Mouse (Mus musculus) midbrain, embryonic 10.5 days (tissue): ENCODE measurements around the gene Ugt1a6a. TPM values are rescaled to one million over a fixed set of nuclear protein-coding genes. Genes with fewer than 3 reads are reported as not detected.
"Not testable (repeated sequence)": the region's sequence is repeated elsewhere in the genome, so short reads cannot be mapped to it uniquely, and the experiment has no call there.

Source experiments
- DNase-seq: peaks from one replicate; pipeline ENCODE4 v3.0.0-alpha.2; 2017; ENCODE audit warnings: low spot score
- H3K27ac ChIP-seq: fragments of 300-500 bp; sonication (generic); replicated peaks from 2 replicates; pipeline ENCODE4 v1.5.1; 2016; ENCODE audit warnings: mild to moderate bottlenecking
- H3K27me3 ChIP-seq: fragments of 300-500 bp; sonication (generic); 2 replicates; pipeline ENCODE4 v1.6.1; 2016; ENCODE audit warnings: low read depth, mild to moderate bottlenecking; ENCODE audit not compliant: poor library complexity, severe bottlenecking
- H3K36me3 ChIP-seq: fragments of 300-500 bp; sonication (generic); 2 replicates; pipeline ENCODE4 v1.6.1; 2016; ENCODE audit warnings: mild to moderate bottlenecking, moderate library complexity
- H3K4me1 ChIP-seq: fragments of 300-500 bp; sonication (generic); 2 replicates; pipeline ENCODE4 v1.6.1; 2016
- H3K4me3 ChIP-seq: fragments of 300-500 bp; sonication (generic); 2 replicates; pipeline ENCODE4 v1.5.1; 2016; ENCODE audit warnings: mild to moderate bottlenecking, moderate library complexity
- H3K9me3 ChIP-seq: fragments of 300-500 bp; sonication (generic); replicated peaks from 2 replicates; pipeline ENCODE4 v1.6.1; 2016; ENCODE audit warnings: mild to moderate bottlenecking
- WGBS: fragments of 180-500 bp; shearing (Covaris S2); methylation state at CpG from one replicate; pipeline ENCODE4 v1.1.7; 2016; 5-methylcytosine and 5-hydroxymethylcytosine counted together
- polyA plus RNA-seq: library from polyadenylated mRNA; unstranded; fragments of >200 nt; fragmentation: Nextera tagmentation; extraction: Ambion mirVana; gene quantifications from 2 replicates; pipeline ENCODE4 v1.2.1, GENCODE M21; 2016

Ugt1a6a gene
- polyA plus RNA-seq = not detected in 2 replicates

GRCm38 (mm10) chr1:88134457-88135011 lies at the start of gene Ugt1a6a:
TSS of gene Ugt1a6a (plus strand) at chr1:88134809.
- not testable (repeated sequence) for H3K9me3 ChIP-seq, DNase-seq, H3K36me3 ChIP-seq, H3K4me3 ChIP-seq, H3K27me3 ChIP-seq, H3K4me1 ChIP-seq
- WGBS = 55% methylated on average over 5 of the region's 5 CpGs
- H3K27ac ChIP-seq = 0 out of 2 replicates have a peak within 1 kb of the TSS, but pooled peaks have one; percentile 52

- H3K27me3 ChIP-seq = no peaks in the 10 kb centered on the region
These were observed 48.5 kb upstream of the Ugt1a6a start for GRCm38 (mm10) chr1:88086125-88086524.

GRCm38 (mm10) chr1:88087513-88087912 lies 47.1 kb upstream of the Ugt1a6a start, which contains the start of gene Ugt1a8:
TSS of gene Ugt1a8 (plus strand) at chr1:88087813.
- Histone ChIP-seq H3K27ac (no peak within 1 kb of the TSS), H3K4me3 (no peak within 1 kb of the TSS), H3K36me3 (no peaks in the 10 kb centered on the region), H3K4me1 (no peaks in the 10 kb centered on the region), H3K27me3 (no peaks in the 10 kb centered on the region), H3K9me3 (no peaks in the 10 kb centered on the region)
- WGBS = 79% methylated on average over 3 of the region's 3 CpGs
- no peak for DNase-seq

More at GRCm38 (mm10) chr1:88086125-88086524, 48.5 kb upstream of the Ugt1a6a start:
- Histone ChIP-seq H3K36me3 (no peaks in the 10 kb centered on the region), H3K4me3 (no peak overlapping the region), H3K9me3 (no peaks in the 10 kb centered on the region), H3K4me1 (no peaks in the 10 kb centered on the region), H3K27ac (no peak overlapping the region)
- 79% methylated on average over 1 of the region's 1 CpGs for WGBS
- DNase-seq = no peak

GRCm38 (mm10) chr1:88092341-88092740 lies 42.3 kb upstream of the Ugt1a6a start:
- Histone ChIP-seq H3K4me1 (no peaks in the 10 kb centered on the region), H3K9me3 (no peaks in the 10 kb centered on the region), H3K4me3 (no peak overlapping the region), H3K36me3 (no peaks in the 10 kb centered on the region), H3K27me3 (no peaks in the 10 kb centered on the region), H3K27ac (no peak overlapping the region)
- DNase-seq = no peak

GRCm38 (mm10) chr1:88094270-88094676 lies 40.3 kb upstream of the Ugt1a6a start:
- not testable (repeated sequence) for H3K36me3 ChIP-seq, DNase-seq
- 80% methylated on average over 3 of the region's 3 CpGs for WGBS

GRCm38 (mm10) chr1:88094941-88095492 lies 39.6 kb upstream of the Ugt1a6a start, which contains the start of gene Ugt1a7c:
TSS of gene Ugt1a7c (plus strand) at chr1:88095062.
- H3K4me3 ChIP-seq = no peak within 1 kb of the TSS
- no peaks in the 10 kb centered on the region for H3K9me3 ChIP-seq
- WGBS = 79% methylated on average over 10 of the region's 10 CpGs
- no peaks in the 10 kb centered on the region for H3K27me3 ChIP-seq
- no peak for DNase-seq
- no peaks in the 10 kb centered on the region for H3K4me1 ChIP-seq
- no peaks in the 10 kb centered on the region for H3K36me3 ChIP-seq
- no peak within 1 kb of the TSS for H3K27ac ChIP-seq

More at GRCm38 (mm10) chr1:88094270-88094676, 40.3 kb upstream of the Ugt1a6a start:
- H3K27me3 ChIP-seq, H3K27ac ChIP-seq, H3K4me3 ChIP-seq, H3K4me1 ChIP-seq, H3K9me3 ChIP-seq: not testable (repeated sequence)

GRCm38 (mm10) chr1:88098546-88098945 lies 36.1 kb upstream of the Ugt1a6a start:
- H3K27me3 ChIP-seq, H3K4me1 ChIP-seq, H3K9me3 ChIP-seq, H3K27ac ChIP-seq, H3K4me3 ChIP-seq, DNase-seq, H3K36me3 ChIP-seq: not testable (repeated sequence)
- WGBS = 93% methylated on average over 3 of the region's 3 CpGs

- 75% methylated on average over 2 of the region's 2 CpGs for WGBS
- H3K9me3 ChIP-seq, H3K4me3 ChIP-seq, H3K27me3 ChIP-seq, DNase-seq, H3K4me1 ChIP-seq, H3K27ac ChIP-seq, H3K36me3 ChIP-seq: not testable (repeated sequence)
These were observed 34.9 kb upstream of the Ugt1a6a start for GRCm38 (mm10) chr1:88099691-88100090.

- not testable (repeated sequence) for H3K27me3 ChIP-seq, DNase-seq, H3K4me3 ChIP-seq, H3K27ac ChIP-seq, H3K9me3 ChIP-seq, H3K36me3 ChIP-seq, H3K4me1 ChIP-seq
- WGBS = 81% methylated on average over 3 of the region's 3 CpGs
These were observed 31.6 kb upstream of the Ugt1a6a start, which contains the start of gene Ugt1a6b for GRCm38 (mm10) chr1:88103019-88103418. TSS of gene Ugt1a6b (plus strand) at chr1:88103252.

GRCm38 (mm10) chr1:88103697-88104468 lies 30.7 kb upstream of the Ugt1a6a start:
- H3K4me3 ChIP-seq, H3K27me3 ChIP-seq, H3K36me3 ChIP-seq, H3K9me3 ChIP-seq, H3K27ac ChIP-seq, DNase-seq, H3K4me1 ChIP-seq: not testable (repeated sequence)
- 84% methylated on average over 5 of the region's 5 CpGs for WGBS

GRCm38 (mm10) chr1:88104667-88105430 lies 29.8 kb upstream of the Ugt1a6a start:
- H3K27ac ChIP-seq = no peak overlapping the region
- WGBS = 93% methylated on average over 1 of the region's 1 CpGs
- H3K4me3 ChIP-seq = no peak overlapping the region
- no peaks in the 10 kb centered on the region for H3K27me3 ChIP-seq
- DNase-seq = no peak
- no peaks in the 10 kb centered on the region for H3K4me1 ChIP-seq
- H3K36me3 ChIP-seq = no peaks in the 10 kb centered on the region
- H3K9me3 ChIP-seq = no peaks in the 10 kb centered on the region

- Histone ChIP-seq H3K4me3 (no peak overlapping the region), H3K9me3 (no peaks in the 10 kb centered on the region), H3K27ac (no peak overlapping the region), H3K27me3 (no peaks in the 10 kb centered on the region), H3K36me3 (no peaks in the 10 kb centered on the region), H3K4me1 (no peaks in the 10 kb centered on the region)
- no peak for DNase-seq
- 83% methylated on average over 2 of the region's 2 CpGs for WGBS
These were observed 29.0 kb upstream of the Ugt1a6a start for GRCm38 (mm10) chr1:88105656-88106055.
